Mouse (Mus musculus): ENCODE measurements around the gene Mphosph10. TPM values are rescaled to one million over a fixed set of nuclear protein-coding genes. Genes with fewer than 3 reads are reported as not detected.

Gene Mphosph10
- polyA plus RNA-seq (2015; fragmentation: Nextera tagmentation; extraction: Ambion mirVana) = 42.6 and 46.6 TPM in 2 replicates

DNA sequence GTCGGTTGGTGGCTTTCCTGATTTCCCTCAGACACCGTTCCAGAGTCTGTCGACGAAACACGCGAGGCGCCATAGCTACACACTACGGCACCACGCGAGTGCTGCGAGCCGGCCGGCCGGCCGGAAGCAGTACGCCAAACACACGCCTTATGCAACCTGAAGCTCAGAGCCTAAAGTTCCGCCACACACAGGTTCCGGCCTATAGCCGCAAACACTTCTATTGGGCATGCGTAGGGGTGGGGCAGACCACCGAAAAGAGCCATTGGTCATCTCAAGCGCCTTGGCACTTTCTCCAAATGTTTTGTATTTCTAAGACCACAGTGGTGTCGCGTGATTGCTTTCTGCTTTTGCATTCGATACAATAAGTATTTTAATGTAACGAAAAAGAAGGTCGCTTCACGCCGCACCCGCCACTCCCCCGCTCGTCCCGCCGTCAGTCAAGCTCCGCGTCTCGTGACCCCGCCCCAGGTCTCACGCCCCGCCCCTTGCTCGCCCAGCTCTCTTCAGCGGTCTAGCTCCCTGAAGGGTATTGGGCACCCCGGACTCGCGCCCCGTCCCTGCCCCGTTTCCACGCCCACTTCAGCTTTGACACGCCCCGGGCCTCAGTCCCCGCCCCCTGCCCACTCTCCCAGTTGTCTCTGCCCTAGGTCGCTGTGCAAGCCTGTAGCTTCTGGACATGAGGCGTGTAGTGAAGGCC, at the start of gene Mphosph10, which contains the start of gene Mcee:
Gene Mphosph10, minus strand, starts transcription at position 147 of the 697 bp plus-strand sequence.
Gene Mcee, plus strand, starts transcription at position 486 of the 697 bp plus-strand sequence.
- Histone ChIP-seq H3K27ac (peak within 1 kb of the TSS; percentile 88), H3K9ac (peak within 1 kb of the TSS; percentile 80), H3K36me3 (peaks cover 6% of the 10 kb centered on the region), H3K4me1 (no peaks in the 10 kb centered on the region), H3K9me3 (no peaks in the 10 kb centered on the region), H3K4me3 (replicated peaks) (peak within 1 kb of the TSS; percentile 79), H3K4me2 (peak within 1 kb of the TSS; percentile 77), H3K27me3 (replicated peaks) (no peaks in the 10 kb centered on the region)
- under 1% methylated on average over 53 of the region's 54 CpGs for WGBS
- peak; percentile 99 for ATAC-seq (ENCODE audit: insufficient read depth, low FRiP score, low read depth)

DNA sequence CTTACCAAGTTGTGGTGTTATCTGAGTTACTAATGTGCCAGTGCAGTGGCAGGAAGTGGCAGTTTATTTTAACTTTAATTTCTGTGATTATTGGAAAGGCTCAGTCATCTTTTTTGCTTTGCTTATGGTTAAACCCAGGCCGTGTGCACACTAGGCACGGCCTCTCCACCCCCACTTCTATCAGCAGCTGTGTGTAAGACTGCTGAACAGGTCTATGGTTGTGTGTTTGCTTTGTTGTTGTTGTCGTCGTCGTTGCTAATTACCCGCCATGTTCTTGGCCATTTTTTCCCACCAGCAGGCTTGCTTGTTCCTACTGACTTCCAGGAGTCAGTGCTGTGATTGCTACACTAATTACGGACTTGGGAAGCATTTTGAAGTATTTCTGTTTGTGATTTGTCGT, 48.5 kb upstream of the Mphosph10 start:
- 71% methylated on average over 8 of the region's 8 CpGs for WGBS
- Histone ChIP-seq H3K36me3 (no peaks in the 10 kb centered on the region), H3K4me2 (no peak overlapping the region), H3K9me3 (no peaks in the 10 kb centered on the region), H3K4me1 (no peaks in the 10 kb centered on the region), H3K27ac (no peak overlapping the region), H3K27me3 (replicated peaks) (no peaks in the 10 kb centered on the region), H3K4me3 (replicated peaks) (no peak overlapping the region), H3K9ac (no peak overlapping the region)
- ATAC-seq (ENCODE audit: insufficient read depth, low FRiP score, low read depth) = no peak

DNA sequence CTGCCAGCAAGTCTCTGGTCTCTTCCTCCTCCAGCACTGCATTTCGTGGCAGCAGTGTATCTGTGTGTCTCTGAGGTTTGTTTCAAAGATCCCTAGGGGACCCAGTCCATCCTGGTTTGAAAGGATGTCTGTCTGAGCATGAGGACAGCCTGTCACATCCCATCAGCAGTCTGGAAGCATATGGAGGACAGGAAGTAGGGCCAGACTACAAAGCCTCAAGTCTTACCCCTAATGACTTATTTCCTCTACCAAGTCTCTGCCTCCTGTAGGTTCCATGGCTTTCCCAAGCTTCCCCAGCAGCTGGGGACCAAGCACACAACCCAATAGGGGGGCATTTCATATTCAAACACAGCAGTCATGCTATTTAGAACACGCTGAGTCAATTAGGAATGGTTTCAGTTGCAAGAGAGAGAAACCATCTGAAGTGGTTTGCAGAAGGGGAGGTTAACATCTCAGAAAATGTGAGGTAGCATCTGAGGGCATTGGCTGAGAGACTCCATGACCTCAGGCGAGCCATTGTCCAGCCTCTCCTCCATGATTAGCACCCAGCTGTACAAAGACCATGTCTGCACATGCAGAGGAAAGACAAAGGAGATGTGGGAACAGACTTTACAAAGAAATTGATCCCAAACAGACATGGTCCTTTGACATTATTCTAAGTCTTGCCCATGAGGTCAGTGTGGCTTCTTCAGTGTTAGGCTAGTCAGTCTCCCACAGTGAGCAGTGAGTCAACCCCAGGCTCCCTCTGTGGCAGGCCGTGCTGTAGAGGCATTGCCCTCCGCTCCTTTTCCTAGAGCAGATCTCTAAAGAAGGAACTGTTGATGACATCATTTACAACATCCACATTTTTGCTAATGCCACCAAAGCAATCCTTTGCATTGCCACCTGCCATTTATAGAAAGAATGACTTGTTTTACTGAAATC, 47.8 kb upstream of the Mphosph10 start:
- H3K27me3 ChIP-seq (replicated peaks) = no peaks in the 10 kb centered on the region
- 65% methylated on average over 5 of the region's 5 CpGs for WGBS
- H3K27ac ChIP-seq = no peak overlapping the region
- H3K36me3 ChIP-seq = no peaks in the 10 kb centered on the region
- no peak overlapping the region for H3K9ac ChIP-seq
- ATAC-seq (ENCODE audit: insufficient read depth, low FRiP score, low read depth) = no peak
- no peak overlapping the region for H3K4me3 ChIP-seq (replicated peaks)
- H3K4me1 ChIP-seq = no peaks in the 10 kb centered on the region
- H3K9me3 ChIP-seq = no peaks in the 10 kb centered on the region
- no peak overlapping the region for H3K4me2 ChIP-seq

DNA sequence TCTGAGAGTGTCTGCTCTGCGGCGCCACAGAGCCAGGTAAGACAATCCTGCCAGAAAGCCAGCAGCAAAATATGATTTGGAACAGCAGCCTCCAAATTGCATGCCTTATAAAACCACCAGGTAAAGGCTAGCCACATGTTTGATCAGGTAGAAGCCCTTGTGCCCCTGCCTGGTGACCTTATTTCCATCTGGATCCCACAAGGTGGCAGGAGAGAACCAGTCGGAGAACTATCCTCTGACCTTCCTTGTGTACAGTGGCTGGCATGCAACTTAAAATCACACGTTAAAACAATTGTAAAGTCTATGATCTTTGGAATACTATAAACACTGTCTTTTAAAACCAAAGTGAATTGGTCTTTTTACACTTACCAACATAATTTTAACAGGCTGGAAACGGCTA, 32.8 kb upstream of the Mphosph10 start:
- WGBS = 57% methylated on average over 5 of the region's 5 CpGs
- ATAC-seq (ENCODE audit: insufficient read depth, low FRiP score, low read depth) = no peak
- H3K4me3 ChIP-seq (replicated peaks) = no peak overlapping the region
- H3K27ac ChIP-seq = no peak overlapping the region
- H3K36me3 ChIP-seq = no peaks in the 10 kb centered on the region
- no peak overlapping the region for H3K9ac ChIP-seq
- no peak overlapping the region for H3K4me2 ChIP-seq
- H3K9me3 ChIP-seq = no peaks in the 10 kb centered on the region
- no peaks in the 10 kb centered on the region for H3K4me1 ChIP-seq
- H3K27me3 ChIP-seq (replicated peaks) = no peaks in the 10 kb centered on the region

DNA sequence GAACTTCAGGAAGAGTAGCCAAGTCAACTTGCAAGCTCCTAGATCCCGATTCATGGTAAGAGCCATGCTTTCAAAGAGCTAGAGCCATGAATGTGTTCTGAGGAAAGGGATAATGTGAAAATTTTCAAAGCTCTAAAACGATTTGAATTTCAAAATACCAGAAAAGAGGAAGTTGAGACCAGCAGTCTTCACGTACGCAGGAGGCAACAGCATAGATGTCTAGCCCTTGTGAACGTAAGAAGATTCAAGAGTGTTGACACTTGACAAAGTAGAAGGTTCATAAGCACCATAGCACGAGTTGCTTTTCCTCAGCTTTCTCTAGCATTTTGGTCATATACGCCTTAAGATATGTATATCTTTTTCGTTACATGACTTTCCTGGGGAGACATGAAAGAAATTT, 11.9 kb upstream of the Mphosph10 start:
- WGBS = 85% methylated on average over 8 of the region's 8 CpGs
- H3K4me2 ChIP-seq = no peak overlapping the region
- no peak for ATAC-seq (ENCODE audit: insufficient read depth, low FRiP score, low read depth)

DNA sequence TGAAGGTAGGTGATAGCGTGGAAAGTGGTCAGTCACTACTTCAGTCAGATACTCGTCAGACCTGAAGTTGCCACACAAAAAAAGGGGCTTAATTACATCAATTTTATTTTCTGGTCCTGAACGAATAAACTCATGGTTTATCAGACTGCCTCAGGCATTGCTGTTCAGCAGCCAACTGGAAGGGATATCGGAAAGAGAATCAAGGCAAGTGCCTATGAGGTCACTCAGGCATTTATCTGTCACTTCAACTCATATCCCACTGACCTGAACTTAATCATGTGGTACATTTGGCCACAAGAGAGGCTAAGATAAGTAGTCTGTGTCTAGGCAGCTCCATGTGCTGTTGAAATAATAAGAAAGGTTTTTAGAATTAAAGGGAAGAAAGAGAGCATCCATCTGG, 10.4 kb upstream of the Mphosph10 start:
- no peaks in the 10 kb centered on the region for H3K4me1 ChIP-seq
- H3K9me3 ChIP-seq = no peaks in the 10 kb centered on the region
- 0 out of 2 replicates have a peak, but pooled peaks cover 3% of the 10 kb centered on the region for H3K36me3 ChIP-seq
- 92% methylated on average over 4 of the region's 4 CpGs for WGBS
- no peak overlapping the region for H3K9ac ChIP-seq
- no peaks in the 10 kb centered on the region for H3K27me3 ChIP-seq (replicated peaks)
- no peak overlapping the region for H3K27ac ChIP-seq
- H3K4me3 ChIP-seq (replicated peaks) = no peak overlapping the region
- no peak for ATAC-seq (ENCODE audit: insufficient read depth, low FRiP score, low read depth)
- H3K4me2 ChIP-seq = no peak overlapping the region

More for the DNA sequence above, 11.9 kb upstream of the Mphosph10 start:
- no peaks in the 10 kb centered on the region for H3K27me3 ChIP-seq (replicated peaks)
- no peak overlapping the region for H3K4me3 ChIP-seq (replicated peaks)
- no peaks in the 10 kb centered on the region for H3K4me1 ChIP-seq
- H3K36me3 ChIP-seq = no peaks in the 10 kb centered on the region
- no peak overlapping the region for H3K27ac ChIP-seq
- no peaks in the 10 kb centered on the region for H3K9me3 ChIP-seq
- H3K9ac ChIP-seq = no peak overlapping the region

DNA sequence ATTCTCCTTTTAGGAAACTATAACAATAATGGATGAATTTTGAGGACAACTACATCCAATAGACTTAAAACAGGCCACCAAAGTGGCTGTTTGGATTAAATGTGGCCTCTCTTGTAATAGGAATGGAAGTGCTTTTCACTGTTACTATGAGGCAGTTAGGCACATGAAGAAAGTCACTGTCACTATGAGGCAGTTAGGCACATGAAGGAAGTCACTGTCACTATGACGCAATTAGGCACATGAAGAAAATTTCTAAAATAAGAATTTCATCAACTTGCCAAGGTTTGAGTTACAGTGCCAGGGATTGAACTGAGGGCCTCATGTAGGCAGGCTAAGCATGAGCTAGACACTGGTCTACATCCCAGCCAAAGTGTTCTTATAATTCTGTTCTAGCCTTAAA, 8.7 kb upstream of the Mphosph10 start:
- H3K4me2 ChIP-seq = no peak overlapping the region
- 93% methylated on average over 1 of the region's 1 CpGs for WGBS
- H3K27me3 ChIP-seq (replicated peaks) = no peaks in the 10 kb centered on the region
- H3K4me1 ChIP-seq = no peaks in the 10 kb centered on the region
- H3K36me3 ChIP-seq = 0 out of 2 replicates have a peak, but pooled peaks cover 3% of the 10 kb centered on the region
- H3K4me3 ChIP-seq (replicated peaks) = no peak overlapping the region
- ATAC-seq (ENCODE audit: insufficient read depth, low FRiP score, low read depth) = no peak
- no peak overlapping the region for H3K27ac ChIP-seq
- H3K9ac ChIP-seq = no peak overlapping the region
- H3K9me3 ChIP-seq = no peaks in the 10 kb centered on the region

DNA sequence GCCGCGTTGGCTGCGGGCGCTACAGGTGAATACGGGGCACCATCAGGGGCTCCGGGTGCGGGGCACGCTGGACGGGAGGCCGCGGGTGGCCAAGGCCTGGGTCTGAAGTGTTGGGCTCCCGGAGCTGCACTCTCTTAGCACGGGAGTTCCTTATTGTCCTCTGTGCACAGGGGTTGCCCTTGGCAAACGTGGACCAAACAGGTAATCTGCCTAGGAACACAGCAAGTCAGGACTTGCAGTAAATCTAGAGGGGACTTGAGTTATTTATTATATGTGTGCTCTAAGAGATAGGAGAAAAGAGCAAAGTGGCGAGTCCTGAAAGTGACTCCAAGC, 717 bp upstream of the Mphosph10 start:
- Histone ChIP-seq H3K27ac (peak overlapping the region; percentile 88), H3K9me3 (no peaks in the 10 kb centered on the region), H3K4me2 (peak overlapping the region; percentile 63), H3K4me1 (no peaks in the 10 kb centered on the region), H3K4me3 (replicated peaks) (peak overlapping the region; percentile 79), H3K36me3 (peaks cover 6% of the 10 kb centered on the region), H3K9ac (peak overlapping the region; percentile 80), H3K27me3 (replicated peaks) (no peaks in the 10 kb centered on the region)
- peak; percentile 61; the same call in 1 of the 2 replicates for ATAC-seq (ENCODE audit: insufficient read depth, low FRiP score, low read depth)
- 1% methylated on average over 15 of the region's 15 CpGs for WGBS

DNA sequence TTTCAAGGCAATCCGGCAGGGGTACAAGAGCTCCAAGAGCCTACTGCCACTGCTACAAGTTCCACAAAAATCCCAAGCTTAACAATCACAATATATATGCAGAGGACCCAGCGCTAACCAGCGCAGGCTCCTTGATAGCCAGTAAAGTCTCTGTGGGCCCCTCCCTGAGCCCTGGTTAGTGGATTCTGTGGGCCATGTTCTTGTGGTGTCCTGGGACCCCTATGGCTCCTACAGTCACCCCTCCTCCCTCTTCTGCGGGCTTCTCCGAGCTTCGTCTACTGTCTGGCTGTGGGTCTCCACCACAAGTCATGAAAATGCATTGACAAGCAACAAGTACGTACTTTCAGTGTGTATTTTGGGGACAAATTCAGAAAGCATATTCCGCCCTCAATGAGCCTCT, 589 bp downstream of the Mphosph10 start:
- H3K9ac ChIP-seq = peak overlapping the region; percentile 73
- H3K9me3 ChIP-seq = no peaks in the 10 kb centered on the region
- ATAC-seq (ENCODE audit: insufficient read depth, low FRiP score, low read depth) = no peak
- peak overlapping the region; percentile 79 for H3K4me3 ChIP-seq (replicated peaks)
- H3K27ac ChIP-seq = peak overlapping the region; percentile 45; the same call in 1 of the 2 replicates
- no peaks in the 10 kb centered on the region for H3K4me1 ChIP-seq
- no peaks in the 10 kb centered on the region for H3K27me3 ChIP-seq (replicated peaks)
- peaks cover 9% of the 10 kb centered on the region for H3K36me3 ChIP-seq
- WGBS = 4% methylated on average over 8 of the region's 8 CpGs
- peak overlapping the region; percentile 77 for H3K4me2 ChIP-seq

DNA sequence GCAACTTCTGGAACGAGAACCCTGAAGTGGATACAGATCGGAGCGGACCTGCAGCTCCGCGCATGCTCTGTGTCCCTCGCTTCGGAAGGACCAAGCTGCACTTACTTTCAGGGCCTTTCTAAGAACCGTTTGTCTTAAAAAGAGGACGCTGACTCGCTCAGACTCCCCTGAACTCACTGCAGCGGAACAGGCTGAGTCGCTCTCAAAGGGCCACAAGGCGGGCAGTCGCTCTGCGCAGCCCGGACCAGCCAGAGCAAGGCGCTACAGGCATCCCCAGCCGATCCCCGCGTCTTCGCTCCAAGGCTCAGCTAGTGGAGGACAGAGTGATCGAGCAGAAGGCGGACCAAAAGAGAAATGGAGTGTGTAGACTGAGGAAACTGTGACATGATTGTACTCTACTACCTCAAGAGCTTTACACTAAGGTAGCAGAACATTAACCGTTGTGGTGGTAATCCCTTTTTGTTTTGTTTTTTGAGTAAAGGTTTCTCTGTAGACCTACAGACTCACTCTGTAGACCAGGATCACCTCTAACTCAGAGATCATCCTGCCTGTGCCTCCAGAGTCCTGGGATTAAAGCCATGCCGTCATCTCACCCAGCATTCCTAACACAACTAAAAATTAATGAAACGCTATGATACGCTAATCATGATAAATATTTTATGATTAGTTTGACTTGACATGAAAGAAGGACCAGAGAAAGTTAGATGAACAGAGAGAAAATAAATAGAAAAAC, 18.1 kb downstream of the Mphosph10 start, which contains the start of gene Fan1:
Gene Fan1, minus strand, starts transcription at position 266 of the 733 bp plus-strand sequence.
- Histone ChIP-seq H3K4me3 (replicated peaks) (peak within 1 kb of the TSS; percentile 71), H3K27me3 (replicated peaks) (no peaks in the 10 kb centered on the region), H3K4me2 (peak within 1 kb of the TSS; percentile 62), H3K4me1 (no peaks in the 10 kb centered on the region), H3K9ac (peak within 1 kb of the TSS; percentile 61), H3K9me3 (no peaks in the 10 kb centered on the region), H3K36me3 (peaks cover 24% of the 10 kb centered on the region), H3K27ac (peak within 1 kb of the TSS; percentile 99)
- peak; percentile 94 for ATAC-seq (ENCODE audit: insufficient read depth, low FRiP score, low read depth)
- 3% methylated on average over 27 of the region's 27 CpGs for WGBS

DNA sequence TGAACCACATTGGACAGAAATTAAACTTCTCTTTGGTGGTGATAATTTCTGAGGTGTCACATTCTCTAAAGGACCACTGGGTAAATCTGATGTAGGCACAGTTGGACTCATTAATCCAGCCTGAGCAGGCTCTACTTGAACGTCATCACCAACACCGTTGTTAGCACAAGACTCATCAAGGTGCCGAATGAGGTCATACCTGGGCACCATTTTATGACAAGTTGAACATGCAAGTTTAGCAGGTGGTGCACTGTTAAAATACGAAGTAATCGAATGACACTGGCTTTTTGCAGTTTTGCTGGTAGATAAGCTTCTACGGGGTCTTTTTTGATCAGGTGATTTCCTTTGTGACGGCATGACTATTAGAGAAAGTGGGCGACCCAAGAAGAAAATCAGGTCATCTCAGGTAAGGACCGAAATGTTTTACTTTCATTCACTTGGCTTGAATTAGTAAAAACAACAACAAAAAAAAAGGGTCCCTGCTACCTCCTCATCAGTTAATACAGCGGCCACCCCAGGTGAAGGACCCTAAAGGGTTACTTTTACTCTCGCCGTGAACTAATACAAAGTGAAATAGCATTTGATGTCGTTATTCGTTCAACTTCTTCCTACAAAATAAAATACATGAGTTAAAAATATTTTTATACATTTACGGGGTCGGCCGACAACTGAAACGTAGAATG, 18.8 kb downstream of the Mphosph10 start:
- no peak for ATAC-seq (ENCODE audit: insufficient read depth, low FRiP score, low read depth)
- Histone ChIP-seq H3K36me3 (peaks cover 17% of the 10 kb centered on the region), H3K4me3 (replicated peaks) (peak overlapping the region; percentile 71)

More for the DNA sequence above, 18.8 kb downstream of the Mphosph10 start:
- no peaks in the 10 kb centered on the region for H3K27me3 ChIP-seq (replicated peaks)
- H3K27ac ChIP-seq = peak overlapping the region; percentile 99
- no peaks in the 10 kb centered on the region for H3K4me1 ChIP-seq
- peak overlapping the region; percentile 62 for H3K4me2 ChIP-seq
- H3K9ac ChIP-seq = peak overlapping the region; percentile 61
- H3K9me3 ChIP-seq = no peaks in the 10 kb centered on the region
- 7% methylated on average over 18 of the region's 18 CpGs for WGBS
